Mouse (Mus musculus) bone marrow macrophage, adult 2 months (primary cell): ENCODE results near the gene Adcy10.

Experiments
- CTCF ChIP-seq: IDR thresholded peaks from 2 replicates; pipeline ENCODE4 v1.5.1; 2012; ENCODE audit warnings: low read depth, mild to moderate bottlenecking, low read length, moderate library complexity
- POLR2A ChIP-seq: IDR thresholded peaks from 2 replicates; pipeline ENCODE4 v1.6.1; 2012; ENCODE audit warnings: mild to moderate bottlenecking, low read depth, low read length, borderline replicate concordance

DNA sequence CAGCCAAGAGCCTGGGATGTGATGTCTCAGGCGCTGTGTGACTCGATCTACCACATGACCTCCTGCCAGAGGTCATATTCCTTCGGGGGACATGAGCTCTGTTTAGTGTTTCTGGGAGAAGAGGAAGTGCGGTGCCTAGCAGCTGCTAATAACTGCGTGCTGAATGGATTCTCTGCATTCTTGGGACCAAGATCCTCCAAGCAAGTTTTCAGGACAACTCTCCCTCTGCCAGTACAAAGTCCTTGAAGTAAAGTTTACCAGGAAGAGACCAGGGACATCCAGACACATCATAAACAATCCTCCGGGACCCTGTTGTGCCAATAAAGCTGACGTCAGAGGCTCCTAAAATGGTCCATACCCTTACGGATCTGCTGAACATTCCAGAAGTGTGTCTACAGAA, 102.9 kb downstream of the Adcy10 start:
- no peak for TF ChIP-seq CTCF
- no peak for TF ChIP-seq POLR2A
